Mouse (Mus musculus): ENCODE measurements at regions not wholly inside any gene's neighbourhood (a gene's known extent, or its start where the extent isn't known, plus 50 kb on each side); places are given as distances from the start of the nearest gene placed in this dataset.

DNA sequence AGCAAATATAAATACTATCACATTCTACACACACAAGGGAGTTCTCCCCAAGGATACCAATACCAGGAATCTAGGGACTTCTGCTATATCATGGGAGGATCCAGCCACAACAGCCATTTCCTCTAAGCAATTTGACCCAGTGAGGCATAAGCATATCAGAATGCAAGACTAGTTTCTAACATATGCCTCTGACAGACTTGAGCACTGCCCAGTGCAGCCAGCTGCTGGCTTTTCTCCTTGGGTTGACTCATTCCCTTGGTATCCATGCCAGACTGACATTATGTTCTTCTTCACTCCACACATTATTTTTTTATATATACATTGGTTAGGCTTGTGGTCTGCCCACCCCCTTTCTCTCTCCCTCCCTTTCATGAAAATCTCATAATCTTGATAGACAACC is 103.8 kb upstream of the Smarca2 start:
- TF ChIP-seq MAFK (IDR thresholded peaks at IDR 0.05; ENCODE audit: insufficient read depth, low read depth, low read length), result no peak
- no peak for TF ChIP-seq HCFC1 (IDR thresholded peaks at IDR 0.05; ENCODE audit: borderline replicate concordance, insufficient read depth, low read length)
